In the genomic region with DNA sequence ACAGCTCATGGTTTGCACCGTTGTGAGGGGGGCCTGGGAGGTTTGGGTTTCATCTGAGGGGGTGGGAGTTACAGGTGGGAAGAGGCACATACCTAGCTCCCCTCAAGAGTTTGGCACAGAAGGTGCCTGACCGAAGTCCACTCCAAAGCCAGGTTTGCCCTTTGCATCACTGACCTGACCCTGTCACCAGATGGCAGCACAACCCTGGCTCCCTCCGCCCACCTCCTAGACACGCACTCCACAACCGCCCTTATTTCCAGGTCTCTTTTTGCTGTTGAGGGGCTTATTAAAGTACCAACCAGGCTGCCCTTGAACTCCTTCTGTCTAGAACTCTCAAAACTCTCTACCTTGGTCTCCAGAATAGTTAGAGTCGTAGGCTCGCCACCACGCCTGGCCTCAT, we compare ENCODE assay signal across 9 mouse cellular contexts. TPM values are rescaled to one million over a fixed set of nuclear protein-coding genes. Genes with fewer than 3 reads are reported as not detected.
DNase-seq lines count a peak whose midpoint lies in the region; ATAC-seq and TF ChIP-seq lines count a peak whose summit lies in the region.
"Had no signal": no experiment of that assay in that cellular context is flagged by ENCODE, and none has a peak within 500 bp of the region (broad histone marks: within the 10 kb centered on the region; RNA-seq: fewer than 3 reads in every experiment).

No protein-coding gene starts in this region.

- TF ChIP-seq POLR2A in lung, adult 2 months (IDR thresholded peaks at IDR 0.05; ENCODE audit: borderline replicate concordance, extremely low read depth, low read depth, low read length): no peak

- WGBS in lung, adult 2 months: 37% methylated on average over 8 of the region's 8 CpGs

- H3K27me3 ChIP-seq in splenic B cell, adult 2 months (ENCODE audit: control insufficient read depth, insufficient read depth, low read length, poor library complexity, severe bottlenecking): no peaks in the 10 kb centered on the region
- H3K27me3 ChIP-seq: embryonic facial prominence, embryonic 15.5 days had no signal

- peaks cover 8% of the 10 kb centered on the region; the same call in 1 of the 2 replicates for H3K36me3 ChIP-seq in splenic B cell, adult 2 months (ENCODE audit: control insufficient read depth, insufficient read depth, low read length, poor library complexity, severe bottlenecking)

- TF ChIP-seq CTCF in lung, adult 2 months (IDR thresholded peaks at IDR 0.05; ENCODE audit: insufficient read depth, low read length): peak; percentile 92

- DNase-seq in ovary, postnatal 36 days (ENCODE audit: low spot score): peak; percentile 49
- no peak for DNase-seq in ovary, adult 18-20 months (ENCODE audit: low spot score)
- DNase-seq in adrenal gland, postnatal 25 days: peak; percentile 54
- DNase-seq in lung, adult 2 months: peak; percentile 65
- DNase-seq in splenic B cell, adult 2 months (ENCODE audit: low read depth, low spot score): peak; percentile 80
- no peak for DNase-seq in cerebellum, adult 11 months
- no peak for DNase-seq in left cerebral cortex, postnatal 14 days (ENCODE audit: low spot score in 2 of 2)

- ATAC-seq in hematopoietic stem cell, adult 5-6 weeks (replicated peaks in 1 of 2; ENCODE audit: insufficient read depth in 1 of 2, low FRiP score in 2 of 2, low TSS enrichment in 1 of 2, low read depth in 1 of 2, poor library complexity in 2 of 2, severe bottlenecking in 2 of 2): peak; percentile 81

- no peak overlapping the region for H3K4me3 ChIP-seq in lung, adult 2 months (replicated peaks; ENCODE audit: extremely low read depth, low read depth, low read length)
- H3K4me3 ChIP-seq: embryonic facial prominence, embryonic 15.5 days had no signal

- intact Hi-C loops in left cerebral cortex, postnatal 14 days (cut with DNase I): loop anchor here (1.0 kb wide), 1 partner anchor 39 kb away; no protein-coding TSS in a partner anchor

- H3K4me1 ChIP-seq in lung, adult 2 months (ENCODE audit: control insufficient read depth, insufficient read depth, low read length): peaks cover 2% of the 10 kb centered on the region; the same call in 1 of the 2 replicates
- H3K4me1 ChIP-seq: embryonic facial prominence, embryonic 15.5 days had no signal

RNA-seq across cellular contexts. Expression of a gene that starts 9.4 kb away (rescaled TPM):
- 187 and 190 TPM in 2 replicates for total RNA-seq in adrenal gland, postnatal 25 days (2021)
- total RNA-seq in hematopoietic stem cell, adult 5-6 weeks (2017): 44.9 and 64.5 TPM in 2 replicates
- polyA plus RNA-seq in lung, adult 2 months (2012; rRNA removed): 102 and 135 TPM in 2 replicates
- 100 to 1,000 TPM; 215 to 250 TPM for total RNA-seq in left cerebral cortex, postnatal 14 days (2021)

RNA-seq across cellular contexts. Expression of a gene that starts 20.0 kb away (rescaled TPM):
- 12.1 and 15.7 TPM in 2 replicates for total RNA-seq in adrenal gland, postnatal 25 days (2021)
- total RNA-seq in hematopoietic stem cell, adult 5-6 weeks (2017): not detected in 2 replicates
- 11.3 and 11.6 TPM in 2 replicates for polyA plus RNA-seq in lung, adult 2 months (2012; rRNA removed)
- total RNA-seq in left cerebral cortex, postnatal 14 days (2021): 10 to 100 TPM; 63.3 to 65.1 TPM

RNA-seq across cellular contexts. Expression of a gene that starts 47.4 kb away (rescaled TPM):
- 483 and 585 TPM in 2 replicates for total RNA-seq in adrenal gland, postnatal 25 days (2021)
- total RNA-seq in hematopoietic stem cell, adult 5-6 weeks (2017): 15.5 and 20.1 TPM in 2 replicates
- polyA plus RNA-seq in lung, adult 2 months (2012; rRNA removed): 295 and 767 TPM in 2 replicates
- 10 to 100 TPM; 12.6 to 13.4 TPM for total RNA-seq in left cerebral cortex, postnatal 14 days (2021)

RNA-seq across cellular contexts. Expression of a gene that starts 48.3 kb away (rescaled TPM):
- 37.4 and 40.5 TPM in 2 replicates for total RNA-seq in adrenal gland, postnatal 25 days (2021)
- total RNA-seq in hematopoietic stem cell, adult 5-6 weeks (2017): 22.6 and 32.3 TPM in 2 replicates
- 113 and 138 TPM in 2 replicates for polyA plus RNA-seq in lung, adult 2 months (2012; rRNA removed)
- 10 to 100 TPM; 54.6 to 58.5 TPM for total RNA-seq in left cerebral cortex, postnatal 14 days (2021)

Comparison
In these comparisons a context has a peak if more than half of its experiments do, and no peak if none do; other contexts are left out.
1. DNase-seq: peak in ovary, postnatal 36 days (single experiment), adrenal gland, postnatal 25 days (single experiment), lung, adult 2 months (single experiment) and splenic B cell, adult 2 months (single experiment); none in ovary, adult 18-20 months (single experiment), cerebellum, adult 11 months (single experiment) and left cerebral cortex, postnatal 14 days (0 of 2).
2. RNA of a gene that starts 20.0 kb away (total RNA-seq): 63.3 to 65.1 TPM in left cerebral cortex, postnatal 14 days and 12.1 to 15.7 TPM in adrenal gland, postnatal 25 days; not detected in hematopoietic stem cell, adult 5-6 weeks; every median in the first group is over 10 times any median in the second.
3. RNA of a gene that starts 47.4 kb away (total RNA-seq): 483 to 585 TPM in adrenal gland, postnatal 25 days; 15.5 to 20.1 TPM in hematopoietic stem cell, adult 5-6 weeks and 12.6 to 13.4 TPM in left cerebral cortex, postnatal 14 days; every median in the first group is over 10 times any median in the second.